Mouse (Mus musculus) liver, embryonic 16.5 days (tissue): Measurements from ENCODE around the gene Gsdma2. TPM values are rescaled to one million over a fixed set of nuclear protein-coding genes. Genes with fewer than 3 reads are reported as not detected.
A peak's percentile ranks its signal among the peaks of the same experiment; 100 is the strongest.
"Not testable (repeated sequence)": the region's sequence is repeated elsewhere in the genome, so short reads cannot be mapped to it uniquely, and the experiment has no call there.

Experiments
- ATAC-seq: fragments of 200-750 bp; cut with Nextera tagmentation; 2 replicates; pipeline ENCODE4 v1.8.0; 2017; ENCODE audit warnings: low read depth, mild to moderate bottlenecking, moderate number of reproducible peaks, moderate library complexity
- H3K27ac ChIP-seq: fragments of 300-500 bp; sonication (generic); 2 replicates; pipeline ENCODE4 v1.5.1; 2014; ENCODE audit warnings: mild to moderate bottlenecking, low read length
- H3K27me3 ChIP-seq: fragments of 300-500 bp; sonication (generic); 2 replicates; pipeline ENCODE4 v1.6.1; 2014; ENCODE audit warnings: low read depth, low read length, mixed read lengths; ENCODE audit not compliant: control insufficient read depth, insufficient read depth
- H3K36me3 ChIP-seq: fragments of 300-500 bp; sonication (generic); 2 replicates; pipeline ENCODE4 v1.6.1; 2014; ENCODE audit warnings: mild to moderate bottlenecking; ENCODE audit not compliant: control insufficient read depth, insufficient read depth
- H3K4me1 ChIP-seq: fragments of 300-500 bp; sonication (generic); 2 replicates; pipeline ENCODE4 v1.6.1; 2014; ENCODE audit warnings: low read depth, low read length, mixed read lengths; ENCODE audit not compliant: control insufficient read depth
- H3K4me2 ChIP-seq: fragments of 300-500 bp; sonication (generic); 2 replicates; pipeline ENCODE4 v1.6.1; 2014; ENCODE audit warnings: low read depth, low read length, mixed read lengths
- H3K4me3 ChIP-seq: fragments of 300-500 bp; sonication (generic); 2 replicates; pipeline ENCODE4 v1.5.1; 2014; ENCODE audit warnings: low read depth, mild to moderate bottlenecking, low read length
- H3K9ac ChIP-seq: fragments of 300-500 bp; sonication (generic); 2 replicates; pipeline ENCODE4 v1.6.1; 2014; ENCODE audit warnings: low read depth, low read length
- H3K9me3 ChIP-seq: fragments of 300-500 bp; sonication (generic); replicated peaks from 2 replicates; pipeline ENCODE4 v1.6.1; 2016; ENCODE audit warnings: low read length; ENCODE audit not compliant: control insufficient read depth
- WGBS: fragments of 180-500 bp; shearing (Covaris S2); extraction: QIAGEN DNeasy Blood & Tissue Kit; methylation state at CpG from one replicate; pipeline ENCODE4 v1.1.7; 2014; ENCODE audit not compliant: insufficient replicate concordance; 5-methylcytosine and 5-hydroxymethylcytosine counted together
- polyA plus RNA-seq: library from polyadenylated mRNA; unstranded; fragments of >200 nt; fragmentation: Nextera tagmentation; extraction: Ambion mirVana; gene quantifications from 2 replicates; pipeline ENCODE4 v1.2.1, GENCODE M21; 2015

The Gsdma2 gene
- polyA plus RNA-seq, 1 experiment from 2014 or later: not detected

DNA sequence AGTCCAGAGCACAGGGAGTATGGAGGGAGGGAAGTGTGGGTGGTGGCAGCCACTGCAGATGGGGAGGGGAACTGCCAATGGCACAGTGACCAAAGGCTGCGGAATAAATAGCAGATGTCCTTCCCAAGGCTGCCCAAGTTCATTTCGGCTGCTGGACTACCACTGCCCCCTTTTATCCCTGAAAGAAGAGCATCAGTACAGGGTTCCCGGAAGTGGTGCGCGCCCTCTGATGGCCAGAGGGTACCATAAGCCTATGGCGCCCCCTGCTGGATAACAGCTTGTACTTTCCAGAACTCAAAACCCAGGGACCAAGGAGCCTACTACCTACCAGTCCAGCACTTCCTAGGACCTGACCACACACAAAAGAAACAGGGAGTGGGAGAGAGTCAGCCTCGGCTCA is 26.6 kb downstream of the Gsdma2 start:
- H3K36me3 ChIP-seq, H3K4me2 ChIP-seq, H3K27ac ChIP-seq, H3K27me3 ChIP-seq, H3K9me3 ChIP-seq, H3K9ac ChIP-seq, H3K4me3 ChIP-seq: not testable (repeated sequence)
- H3K4me1 ChIP-seq: peaks cover 15% of the 10 kb centered on the region
- 3% methylated on average over 6 of the region's 7 CpGs for WGBS
- ATAC-seq: peak; percentile 30; the same call in 1 of the 2 replicates

DNA sequence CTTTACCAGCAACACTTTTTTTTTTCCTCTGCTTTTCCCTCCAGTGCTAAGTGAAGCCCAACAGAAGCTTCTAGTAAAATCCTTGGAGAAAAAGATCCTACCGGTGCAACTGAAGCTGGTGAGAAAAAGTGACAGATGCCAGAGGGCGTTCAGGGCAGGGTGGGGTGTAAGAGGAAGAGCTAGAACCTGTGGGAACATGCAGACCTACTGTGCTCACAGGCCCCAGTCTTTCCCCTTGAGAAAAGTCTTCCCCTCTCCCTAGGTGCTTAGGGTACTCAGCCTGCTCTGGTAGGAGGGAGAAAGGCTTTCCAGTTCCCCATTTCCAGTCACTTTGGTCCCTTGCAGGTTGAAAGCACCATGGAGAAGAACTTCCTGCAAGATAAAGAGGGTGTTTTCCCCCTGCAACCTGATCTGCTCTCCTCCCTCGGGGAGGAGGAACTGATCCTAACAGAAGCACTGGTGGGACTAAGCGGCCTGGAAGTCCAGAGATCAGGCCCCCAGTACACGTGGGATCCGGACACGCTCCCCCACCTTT is 29.3 kb downstream of the Gsdma2 start:
- H3K9ac ChIP-seq: no peak overlapping the region
- ATAC-seq: no peak
- WGBS: 31% methylated on average over 7 of the region's 7 CpGs

DNA sequence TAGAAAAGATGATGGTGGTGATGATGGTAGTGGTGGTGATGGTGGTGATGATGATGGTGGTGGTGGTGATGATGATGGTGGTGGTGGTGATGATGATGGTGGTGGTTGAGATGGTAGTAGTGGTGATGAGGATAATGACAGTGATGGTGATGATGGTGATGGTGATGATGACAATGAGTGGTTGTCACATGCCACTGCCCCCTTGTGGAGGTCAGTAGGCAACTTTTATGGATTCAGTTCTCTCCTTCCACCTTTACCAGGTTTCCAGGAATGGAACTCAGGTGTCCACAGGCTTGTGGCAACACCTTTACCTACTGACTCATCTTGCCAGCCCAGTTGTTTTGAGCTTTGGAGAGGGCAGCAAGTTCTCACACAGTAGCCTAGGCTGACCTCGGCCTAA is 33.5 kb downstream of the Gsdma2 start:
- Histone ChIP-seq H3K36me3 (no peaks in the 10 kb centered on the region), H3K9ac (no peak overlapping the region), H3K27me3 (no peaks in the 10 kb centered on the region), H3K4me3 (no peak overlapping the region), H3K4me1 (peaks cover 12% of the 10 kb centered on the region), H3K4me2 (no peak overlapping the region), H3K27ac (no peak overlapping the region), H3K9me3 (no peaks in the 10 kb centered on the region)
- 89% methylated on average over 1 of the region's 1 CpGs for WGBS
- no peak for ATAC-seq

More for the DNA sequence above, 29.3 kb downstream of the Gsdma2 start:
- Histone ChIP-seq H3K4me1 (peaks cover 15% of the 10 kb centered on the region), H3K36me3 (no peaks in the 10 kb centered on the region), H3K27ac (no peak overlapping the region), H3K4me3 (no peak overlapping the region), H3K27me3 (no peaks in the 10 kb centered on the region), H3K4me2 (no peak overlapping the region), H3K9me3 (no peaks in the 10 kb centered on the region)

DNA sequence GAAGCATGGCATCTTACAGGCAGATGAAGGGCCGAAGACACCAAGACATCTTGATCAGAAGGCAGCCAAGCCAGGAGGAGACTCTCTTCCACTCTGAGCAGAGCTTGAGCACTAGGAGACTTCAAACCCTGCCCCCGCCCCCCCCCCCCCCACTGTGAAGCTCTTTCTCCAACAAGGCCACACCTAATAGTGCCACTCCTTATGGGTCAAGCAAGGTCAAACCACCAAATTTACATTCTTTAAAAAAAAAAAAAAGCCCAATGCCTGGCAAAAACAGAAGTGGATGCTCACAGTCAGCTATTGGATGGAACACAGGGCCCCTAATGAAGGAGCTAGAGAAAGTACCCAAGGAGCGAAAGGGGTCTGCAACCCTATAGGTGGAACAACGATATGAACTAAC is 34.0 kb downstream of the Gsdma2 start:
- H3K4me1 ChIP-seq: peaks cover 12% of the 10 kb centered on the region
- H3K36me3 ChIP-seq, H3K4me2 ChIP-seq, H3K9me3 ChIP-seq, H3K9ac ChIP-seq, H3K27ac ChIP-seq, H3K27me3 ChIP-seq, H3K4me3 ChIP-seq, ATAC-seq: not testable (repeated sequence)
- WGBS: 72% methylated on average over 4 of the region's 4 CpGs

DNA sequence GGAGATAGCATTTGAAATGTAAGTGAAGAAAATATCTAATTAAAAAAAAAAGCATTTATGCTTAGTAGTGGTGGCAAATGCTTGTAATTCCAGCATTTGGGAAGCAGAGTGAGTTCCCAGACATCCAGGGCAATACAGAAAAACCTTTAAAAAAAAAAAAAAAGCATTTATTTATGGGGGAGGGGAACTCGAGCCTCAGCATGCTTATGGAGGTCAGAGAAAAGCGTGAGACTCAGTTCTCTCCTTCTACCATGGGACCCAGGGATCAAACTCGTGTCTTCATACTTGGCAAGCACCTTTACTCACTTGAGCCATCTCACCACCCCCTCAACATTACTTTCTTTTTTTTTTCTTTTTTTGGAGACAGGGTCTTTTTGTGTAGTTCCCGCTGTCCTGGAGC is 34.6 kb downstream of the Gsdma2 start:
- 71% methylated on average over 4 of the region's 4 CpGs for WGBS
- no peak for ATAC-seq
- no peaks in the 10 kb centered on the region for H3K9me3 ChIP-seq
- H3K27me3 ChIP-seq: no peaks in the 10 kb centered on the region
- H3K4me1 ChIP-seq: peaks cover 12% of the 10 kb centered on the region
- no peak overlapping the region for H3K9ac ChIP-seq
- no peak overlapping the region for H3K4me3 ChIP-seq
- no peak overlapping the region for H3K4me2 ChIP-seq
- peaks cover 5% of the 10 kb centered on the region for H3K36me3 ChIP-seq
- no peak overlapping the region for H3K27ac ChIP-seq

DNA sequence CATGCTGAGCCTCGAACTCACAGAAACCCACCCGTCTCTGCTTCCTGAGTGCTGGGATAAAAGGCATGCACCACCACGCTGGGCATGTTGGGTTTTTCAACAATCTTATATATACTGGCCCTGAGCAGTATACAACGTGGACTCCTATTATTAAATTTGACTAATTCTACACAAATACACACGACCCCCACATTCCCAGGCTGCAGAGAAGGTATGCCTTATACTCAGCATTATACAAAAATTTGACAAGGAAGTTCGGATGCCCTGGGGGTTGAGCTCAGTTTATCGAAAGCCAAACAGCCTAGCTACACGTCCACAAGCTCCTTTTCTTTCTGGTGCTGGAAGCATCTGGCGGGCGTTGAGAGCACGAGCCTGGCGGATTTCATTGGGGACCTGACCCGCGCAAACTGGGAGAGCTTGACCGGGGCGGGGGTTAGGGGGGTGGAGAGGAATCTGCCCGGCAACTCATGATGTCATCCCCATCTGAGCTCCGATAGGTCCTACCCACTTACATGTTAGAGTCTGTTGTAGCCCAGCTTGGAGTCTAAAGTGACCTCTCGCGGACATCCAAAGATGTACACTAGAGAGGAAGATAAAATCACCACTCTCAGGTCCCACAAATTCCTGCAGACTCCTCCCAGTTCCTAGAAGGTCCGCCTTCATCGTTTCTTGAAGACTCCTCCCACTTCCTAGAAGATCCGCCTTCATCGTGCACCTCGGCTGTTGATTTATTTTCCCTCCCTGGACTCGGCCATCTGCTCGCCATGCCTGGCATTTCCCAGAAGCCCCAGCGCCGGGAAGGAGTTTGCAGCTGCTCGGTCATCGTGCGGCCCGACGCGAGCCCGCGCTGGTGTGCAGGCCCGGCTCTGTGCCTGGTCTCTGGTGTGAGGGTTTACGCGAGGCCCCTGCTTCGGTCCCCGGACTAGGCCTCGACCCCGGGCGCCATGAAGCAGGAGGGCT is 35.5 kb downstream of the Gsdma2 start, which contains the start of gene Psmd3:
TSS of gene Psmd3 (plus strand) at position 769 of the 960 bp plus-strand sequence.
- Histone ChIP-seq H3K4me2 (peak within 1 kb of the TSS; percentile 88), H3K27ac (peak within 1 kb of the TSS; percentile 73), H3K4me1 (peaks cover 12% of the 10 kb centered on the region), H3K36me3 (peaks cover 13% of the 10 kb centered on the region), H3K27me3 (no peaks in the 10 kb centered on the region), H3K9ac (peak within 1 kb of the TSS; percentile 96), H3K4me3 (peak within 1 kb of the TSS; percentile 94), H3K9me3 (no peaks in the 10 kb centered on the region)
- WGBS: 3% methylated on average over 45 of the region's 45 CpGs
- peak; percentile 92 for ATAC-seq

DNA sequence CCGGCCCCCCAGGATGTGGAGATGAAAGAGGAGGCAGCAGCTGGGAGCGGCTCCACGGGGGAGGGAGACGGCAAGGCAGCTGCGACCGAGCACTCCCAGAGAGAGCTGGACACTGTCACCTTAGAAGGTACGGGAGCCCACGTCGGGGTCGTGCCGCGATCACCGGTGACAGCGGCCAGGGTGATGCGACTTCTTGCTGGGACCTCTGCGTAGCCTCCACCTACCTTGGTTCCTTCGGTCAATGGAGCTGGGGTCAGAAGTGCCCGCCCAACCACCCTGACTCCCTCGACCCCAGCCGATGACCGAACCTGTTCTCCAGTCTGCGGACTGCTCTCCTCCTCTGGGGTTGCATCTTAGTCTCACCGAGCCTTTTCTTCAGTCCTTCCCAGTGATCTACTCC is 36.3 kb downstream of the Gsdma2 start:
- Histone ChIP-seq H3K9me3 (no peaks in the 10 kb centered on the region), H3K27ac (peak overlapping the region; percentile 68), H3K4me3 (peak overlapping the region; percentile 94), H3K4me1 (peaks cover 12% of the 10 kb centered on the region), H3K36me3 (peaks cover 21% of the 10 kb centered on the region), H3K27me3 (no peaks in the 10 kb centered on the region), H3K4me2 (peak overlapping the region; percentile 88), H3K9ac (peak overlapping the region; percentile 96)
- 0% methylated on average over 23 of the region's 23 CpGs for WGBS
- ATAC-seq: peak; percentile 19

DNA sequence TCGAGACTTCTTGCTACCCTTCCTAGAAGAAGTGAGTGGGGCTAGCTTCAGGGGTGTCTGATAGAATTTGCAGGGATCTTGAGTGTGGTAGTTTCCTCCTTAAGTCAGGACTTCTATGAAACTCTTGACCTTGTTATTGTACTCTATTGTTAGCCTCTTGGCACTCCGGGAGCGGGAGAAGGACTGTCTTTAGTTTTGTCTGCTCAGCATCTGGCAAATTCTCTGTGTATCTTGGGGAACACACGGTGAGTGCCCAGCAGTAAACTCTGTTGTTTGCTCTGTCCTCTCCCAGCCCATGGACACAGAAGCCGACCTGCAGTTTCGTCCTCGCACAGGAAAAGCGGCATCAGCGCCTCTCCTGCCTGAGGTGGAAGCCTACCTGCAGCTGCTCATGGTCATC is 39.1 kb downstream of the Gsdma2 start:
- Histone ChIP-seq H3K27me3 (no peaks in the 10 kb centered on the region), H3K9ac (no peak overlapping the region), H3K4me2 (no peak overlapping the region), H3K36me3 (peaks cover 38% of the 10 kb centered on the region), H3K9me3 (no peaks in the 10 kb centered on the region), H3K4me1 (peaks cover 12% of the 10 kb centered on the region), H3K27ac (no peak overlapping the region), H3K4me3 (no peak overlapping the region)
- WGBS: 82% methylated on average over 9 of the region's 9 CpGs
- ATAC-seq: no peak

DNA sequence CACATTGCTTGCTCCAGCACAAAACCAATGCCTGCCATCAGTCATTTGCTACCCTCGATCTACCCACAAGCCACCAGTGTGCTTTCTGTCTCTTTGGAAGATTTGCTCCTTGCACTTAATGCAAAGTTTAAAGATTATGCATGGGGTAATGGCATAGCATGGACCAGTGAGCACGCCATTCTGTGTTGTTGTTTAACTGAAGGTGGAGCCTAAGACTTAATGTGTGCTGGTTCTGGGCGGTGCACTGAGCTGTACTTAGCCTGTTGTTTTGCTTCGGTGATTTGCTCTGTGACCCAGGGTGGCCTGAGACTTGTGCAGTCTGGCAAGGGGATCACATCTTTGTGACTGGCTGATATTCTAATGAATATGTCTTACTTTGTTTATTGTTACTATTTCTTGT is 40.4 kb downstream of the Gsdma2 start:
- WGBS: 80% methylated on average over 4 of the region's 4 CpGs
- Histone ChIP-seq H3K9ac (no peak overlapping the region), H3K4me1 (peaks cover 8% of the 10 kb centered on the region), H3K9me3 (no peaks in the 10 kb centered on the region), H3K36me3 (peaks cover 47% of the 10 kb centered on the region), H3K27me3 (no peaks in the 10 kb centered on the region), H3K27ac (no peak overlapping the region), H3K4me2 (no peak overlapping the region), H3K4me3 (no peak overlapping the region)
- no peak for ATAC-seq
